Mouse (Mus musculus) induced T-regulatory cell, adult 2 months (primary cell): ENCODE measurements at regions not wholly inside any gene's neighbourhood (a gene's known extent, or its start where the extent isn't known, plus 50 kb on each side); places are given as distances from the start of the nearest gene placed in this dataset.

Experiments used
- DNase-seq: peaks from one replicate; pipeline ENCODE4 v3.0.0-alpha.2; 2012; ENCODE audit warnings: low read depth

- no peak for DNase-seq
Observed at GRCm38 (mm10) chr7:133468346-133468745, 133.6 kb downstream of the Tex36 start.

GRCm38 (mm10) chr7:133467579-133467978 lies 134.4 kb downstream of the Tex36 start:
- DNase-seq = no peak

- DNase-seq = no peak
Observed at GRCm38 (mm10) chr7:133459306-133459705, 142.7 kb downstream of the Tex36 start.

- no peak for DNase-seq
Observed at GRCm38 (mm10) chr7:133457436-133458324, 144.3 kb downstream of the Tex36 start.

- no peak for DNase-seq
Observed at GRCm38 (mm10) chr7:133450246-133450645, 151.7 kb downstream of the Tex36 start.

- DNase-seq = no peak
Observed at GRCm38 (mm10) chr7:133447079-133447478, 154.9 kb downstream of the Tex36 start.

GRCm38 (mm10) chr7:133441661-133442060 lies 160.3 kb downstream of the Tex36 start:
- no peak for DNase-seq

- no peak for DNase-seq
Observed at GRCm38 (mm10) chr7:133441169-133441568, 160.8 kb downstream of the Tex36 start.

- DNase-seq = no peak
Observed at GRCm38 (mm10) chr7:133440711-133441110, 161.2 kb downstream of the Tex36 start.

GRCm38 (mm10) chr7:133440086-133440485 lies 161.9 kb downstream of the Tex36 start:
- no peak for DNase-seq

GRCm38 (mm10) chr7:133438631-133439030 lies 163.3 kb downstream of the Tex36 start:
- no peak for DNase-seq

GRCm38 (mm10) chr7:133437866-133438265 lies 164.1 kb downstream of the Tex36 start:
- no peak for DNase-seq

- DNase-seq = no peak
Observed at GRCm38 (mm10) chr7:133435596-133436357, 166.2 kb downstream of the Tex36 start.

- DNase-seq = no peak
Observed at GRCm38 (mm10) chr7:133434027-133434820, 167.7 kb downstream of the Tex36 start.

GRCm38 (mm10) chr7:133432343-133432742 lies 169.6 kb downstream of the Tex36 start:
- no peak for DNase-seq

GRCm38 (mm10) chr7:133402072-133402471 lies 199.9 kb downstream of the Tex36 start:
- no peak for DNase-seq

GRCm38 (mm10) chr7:133400691-133401090 lies 201.3 kb downstream of the Tex36 start:
- DNase-seq = no peak

- DNase-seq = no peak
Observed at GRCm38 (mm10) chr7:133388716-133389115, 213.2 kb downstream of the Tex36 start.

GRCm38 (mm10) chr7:133382032-133382712 lies 219.8 kb downstream of the Tex36 start:
- no peak for DNase-seq

- no peak for DNase-seq
Observed at GRCm38 (mm10) chr7:133379373-133379772, 222.6 kb downstream of the Tex36 start.

GRCm38 (mm10) chr7:133378338-133378737 lies 223.6 kb downstream of the Tex36 start:
- no peak for DNase-seq
